ENCODE assay signal across 8 mouse cellular contexts in genomic region chr5:53465883-53466282, GRCm38 (mm10). TPM values are rescaled to one million over a fixed set of nuclear protein-coding genes. Genes with fewer than 3 reads are reported as not detected.
DNase-seq lines count a peak whose midpoint lies in the region; ATAC-seq and TF ChIP-seq lines count a peak whose summit lies in the region.

Gene Rbpj, plus strand, starts transcription at chr5:53466152.

- H3K9me3 ChIP-seq in lung, postnatal 0 days (ENCODE audit: low read length): no peaks in the 10 kb centered on the region
- H3K9me3 ChIP-seq in heart, embryonic 16.5 days (replicated peaks; ENCODE audit: control insufficient read depth, low read length): no peaks in the 10 kb centered on the region
- no peaks in the 10 kb centered on the region for H3K9me3 ChIP-seq in stomach, embryonic 15.5 days

- H3K9ac ChIP-seq in lung, postnatal 0 days (replicated peaks; ENCODE audit: low read depth): no peak within 1 kb of the TSS
- no peak within 1 kb of the TSS for H3K9ac ChIP-seq in heart, embryonic 16.5 days (ENCODE audit: low read length)
- no peak within 1 kb of the TSS for H3K9ac ChIP-seq in stomach, embryonic 15.5 days

- no peak within 1 kb of the TSS for H3K27ac ChIP-seq in lung, postnatal 0 days (ENCODE audit: low read length)
- H3K27ac ChIP-seq in embryonic fibroblast, embryonic 13.5 days (ENCODE audit: insufficient read depth, low read length): no peak within 1 kb of the TSS
- H3K27ac ChIP-seq in heart, embryonic 16.5 days (ENCODE audit: low read length): no peak within 1 kb of the TSS
- no peak within 1 kb of the TSS for H3K27ac ChIP-seq in stomach, embryonic 15.5 days

- TF ChIP-seq CTCF in lung, postnatal 0 days (IDR thresholded peaks at IDR 0.05): no peak
- TF ChIP-seq CTCF in embryonic fibroblast, embryonic 13.5 days (IDR thresholded peaks at IDR 0.05; ENCODE audit: borderline replicate concordance, insufficient read depth, low read length): no peak

- intact Hi-C loops in left cerebral cortex, postnatal 36 days (cut with DNase I): no loop called here

- H3K36me3 ChIP-seq in lung, postnatal 0 days (ENCODE audit: insufficient read depth, low read length): no peaks in the 10 kb centered on the region
- no peaks in the 10 kb centered on the region for H3K36me3 ChIP-seq in heart, embryonic 16.5 days (ENCODE audit: control insufficient read depth, insufficient read depth)
- H3K36me3 ChIP-seq in stomach, embryonic 15.5 days: no peaks in the 10 kb centered on the region

- H3K4me2 ChIP-seq in lung, postnatal 0 days (replicated peaks; ENCODE audit: low read depth, low read length): no peak within 1 kb of the TSS
- no peak within 1 kb of the TSS for H3K4me2 ChIP-seq in heart, embryonic 16.5 days (ENCODE audit: low read depth, low read length)
- H3K4me2 ChIP-seq in stomach, embryonic 15.5 days: no peak within 1 kb of the TSS

- no peaks in the 10 kb centered on the region for H3K27me3 ChIP-seq in lung, postnatal 0 days (replicated peaks; ENCODE audit: insufficient read depth, low read length)
- H3K27me3 ChIP-seq in heart, embryonic 16.5 days (ENCODE audit: control insufficient read depth, insufficient read depth, low read length): no peaks in the 10 kb centered on the region
- H3K27me3 ChIP-seq in stomach, embryonic 15.5 days (replicated peaks): no peaks in the 10 kb centered on the region

- no peak for ATAC-seq in lung, postnatal 0 days
- no peak for ATAC-seq in heart, embryonic 16.5 days (replicated peaks; ENCODE audit: extremely low read depth, insufficient read depth, low FRiP score)
- ATAC-seq in stomach, embryonic 15.5 days (ENCODE audit: insufficient read depth, low FRiP score, low read depth): no peak

- H3K4me3 ChIP-seq in lung, postnatal 0 days (ENCODE audit: low read depth, low read length): no peak within 1 kb of the TSS
- no peak within 1 kb of the TSS for H3K4me3 ChIP-seq in embryonic fibroblast, embryonic 13.5 days (ENCODE audit: insufficient read depth, low read length)
- no peak within 1 kb of the TSS for H3K4me3 ChIP-seq in heart, embryonic 16.5 days (ENCODE audit: low read length)
- H3K4me3 ChIP-seq in stomach, embryonic 15.5 days (replicated peaks): no peak within 1 kb of the TSS

- no peaks in the 10 kb centered on the region for H3K4me1 ChIP-seq in lung, postnatal 0 days (ENCODE audit: insufficient read depth, low read depth, low read length)
- H3K4me1 ChIP-seq in embryonic fibroblast, embryonic 13.5 days (ENCODE audit: control insufficient read depth, insufficient read depth, low read length): peaks cover 13% of the 10 kb centered on the region
- H3K4me1 ChIP-seq in heart, embryonic 16.5 days (ENCODE audit: control insufficient read depth, insufficient read depth, low read length): peaks cover 15% of the 10 kb centered on the region
- peaks cover 5% of the 10 kb centered on the region for H3K4me1 ChIP-seq in stomach, embryonic 15.5 days

- no peak for DNase-seq in lung, postnatal 0 days (ENCODE audit: low spot score)
- no peak for DNase-seq in lung, postnatal 25 days (ENCODE audit: low spot score)
- DNase-seq in left cerebral cortex, postnatal 36 days (ENCODE audit: low spot score in 2 of 2): no peak
- no peak for DNase-seq in thymus, postnatal 36 days
- no peak for DNase-seq in embryo, embryonic 9.5 days (ENCODE audit: extremely low spot score)

- 84% methylated on average over 9 of the region's 9 CpGs for WGBS in lung, postnatal 0 days
- WGBS in heart, embryonic 16.5 days: 87% methylated on average over 9 of the region's 9 CpGs
- WGBS in stomach, embryonic 15.5 days: 90% methylated on average over 9 of the region's 9 CpGs

- no peak for TF ChIP-seq EP300 in lung, postnatal 0 days (IDR thresholded peaks at IDR 0.05)

- no peak for TF ChIP-seq POLR2A in embryonic fibroblast, embryonic 13.5 days (IDR thresholded peaks at IDR 0.05; ENCODE audit: low read depth, low read length)

RNA-seq across cellular contexts. Expression of gene Rbpj, which starts in this region (rescaled TPM):
- 22.7 and 22.9 TPM in 2 replicates for polyA plus RNA-seq in lung, postnatal 0 days (2015; fragmentation: Nextera tagmentation; extraction: Ambion mirVana)
- polyA plus RNA-seq in embryonic fibroblast, embryonic 13.5 days (2011; ENCODE audit: insufficient read length, low read depth, missing spikeins): 98.7 and 110 TPM in 2 replicates
- 20.3 and 20.5 TPM in 2 replicates for polyA plus RNA-seq in heart, embryonic 16.5 days (2015; fragmentation: Nextera tagmentation; extraction: Ambion mirVana)
- 10 to 100 TPM; 24.3 to 27.0 TPM for total RNA-seq in left cerebral cortex, postnatal 36 days (2021)
- 26.9 and 28.8 TPM in 2 replicates for polyA plus RNA-seq in stomach, embryonic 15.5 days (2015; fragmentation: Nextera tagmentation; extraction: Ambion mirVana)
